Mouse (Mus musculus) CD4-positive, CD25-positive, alpha-beta regulatory T cell (primary cell): ENCODE data around the gene Rplp2. TPM values are rescaled to one million over a fixed set of nuclear protein-coding genes. Genes with fewer than 3 reads are reported as not detected.

Source experiments
- polyA plus RNA-seq: library from polyadenylated mRNA; unstranded; fragments of 100-300 nt; shearing (Covaris generic); gene quantifications from one replicate; pipeline ENCODE4 v1.2.1, GENCODE M21; 2017

Gene Rplp2
- polyA plus RNA-seq: 1,397 TPM

DNA sequence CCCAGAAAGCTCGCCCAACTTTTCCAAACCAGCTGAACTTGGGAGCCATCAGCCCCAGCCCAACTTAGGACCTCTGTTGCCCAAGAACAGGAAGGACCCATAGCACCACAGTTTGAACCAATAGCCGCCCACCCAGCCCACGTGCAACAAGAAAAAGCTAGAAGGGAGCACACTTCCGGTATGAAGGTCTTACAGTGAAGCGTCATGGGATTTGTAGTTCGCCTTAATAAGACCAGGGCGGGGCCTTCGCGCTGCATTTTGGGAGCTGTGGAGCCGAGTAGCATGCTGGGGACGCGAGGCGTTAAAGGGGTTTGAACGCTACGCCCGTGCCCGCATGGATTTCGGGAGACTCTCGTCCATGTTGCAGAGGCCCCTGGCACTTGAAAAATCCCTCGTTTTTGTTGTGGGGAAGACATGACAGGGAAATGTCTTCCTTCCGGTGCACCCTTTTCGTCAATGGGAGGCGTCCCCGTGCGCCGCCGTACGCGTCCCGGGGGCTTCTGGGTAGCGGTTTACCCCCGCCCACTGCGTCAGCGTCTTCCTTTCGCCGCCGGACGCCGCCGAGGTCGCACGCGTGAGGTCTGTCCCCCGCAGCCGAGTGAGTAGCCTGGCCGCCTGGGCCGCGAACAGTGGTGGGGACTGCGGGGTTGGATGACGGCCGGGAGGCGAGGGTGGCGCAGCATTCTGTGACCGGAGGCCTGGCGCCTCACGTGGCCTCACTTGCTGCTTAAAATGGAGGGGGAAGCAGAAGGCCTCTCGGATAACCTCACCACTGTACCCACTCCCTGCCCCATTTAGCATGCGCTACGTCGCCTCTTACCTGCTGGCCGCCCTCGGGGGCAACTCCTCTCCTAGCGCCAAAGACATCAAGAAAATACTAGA, at the start of gene Rplp2:
Gene Rplp2 (plus strand): TSS at position 261 of the 882 bp plus-strand sequence.

DNA sequence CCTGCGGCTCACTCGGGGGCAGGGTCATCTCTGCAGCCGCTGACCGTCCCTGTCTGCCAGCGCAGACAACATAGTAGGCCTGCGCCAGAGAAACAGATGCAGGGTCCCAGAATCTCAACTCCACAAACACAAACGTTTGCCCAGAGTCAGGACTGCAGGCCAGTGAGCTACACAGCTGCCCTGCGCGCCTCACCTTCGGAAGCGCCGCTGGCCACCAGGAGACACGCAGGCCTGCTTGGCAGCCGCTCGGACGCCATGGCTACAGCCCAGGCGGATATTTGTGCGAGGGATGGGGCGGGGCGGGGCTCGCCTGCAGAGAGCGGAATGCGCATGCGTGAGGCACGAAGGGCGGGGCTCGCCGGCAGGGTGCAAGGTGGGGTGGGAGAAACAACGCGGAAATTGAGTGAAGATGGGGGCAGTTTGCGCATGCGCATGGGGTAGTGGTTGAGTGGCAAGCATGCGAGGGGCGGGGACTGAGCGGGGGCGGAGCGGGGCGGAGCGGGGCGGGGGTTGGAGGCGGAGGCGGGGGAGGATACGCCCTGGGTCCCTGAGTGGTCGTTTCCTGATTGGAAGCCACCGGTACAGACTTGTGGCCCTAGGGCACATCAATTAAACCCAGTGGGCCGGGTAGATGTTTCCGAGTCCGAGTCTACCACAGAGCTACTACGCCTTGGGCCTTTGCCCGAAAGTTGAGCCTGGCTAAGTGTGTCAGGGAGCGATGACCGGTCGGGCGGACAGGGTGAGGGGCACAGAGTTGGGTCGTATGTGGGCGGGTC, 33.2 kb upstream of the Rplp2 start, which contains the start of gene Gatd1:
Gene Gatd1 (minus strand): TSS at position 328 of the 776 bp plus-strand sequence.

DNA sequence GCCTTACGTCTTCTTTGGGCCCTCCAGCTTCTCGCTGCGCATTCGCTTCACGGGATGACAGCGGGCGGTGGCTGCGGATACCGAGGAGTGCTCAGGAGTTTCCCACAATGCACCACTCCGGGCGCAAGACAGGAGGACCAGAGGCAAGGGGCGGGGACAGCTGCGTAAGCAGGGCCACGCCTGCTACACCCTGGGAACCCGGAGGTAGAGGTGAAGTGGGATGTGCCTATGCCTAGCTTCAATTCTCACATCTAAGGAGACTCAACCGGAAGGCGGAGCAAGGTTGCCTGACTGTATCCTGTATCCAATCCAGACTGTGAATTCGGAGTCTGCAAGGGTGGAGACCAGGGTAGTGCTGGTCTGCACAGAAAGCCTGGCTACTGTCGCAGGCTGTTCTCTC, 17.9 kb upstream of the Rplp2 start, which contains the start of gene Cend1:
Gene Cend1 (minus strand): TSS at position 182 of the 400 bp plus-strand sequence.

DNA sequence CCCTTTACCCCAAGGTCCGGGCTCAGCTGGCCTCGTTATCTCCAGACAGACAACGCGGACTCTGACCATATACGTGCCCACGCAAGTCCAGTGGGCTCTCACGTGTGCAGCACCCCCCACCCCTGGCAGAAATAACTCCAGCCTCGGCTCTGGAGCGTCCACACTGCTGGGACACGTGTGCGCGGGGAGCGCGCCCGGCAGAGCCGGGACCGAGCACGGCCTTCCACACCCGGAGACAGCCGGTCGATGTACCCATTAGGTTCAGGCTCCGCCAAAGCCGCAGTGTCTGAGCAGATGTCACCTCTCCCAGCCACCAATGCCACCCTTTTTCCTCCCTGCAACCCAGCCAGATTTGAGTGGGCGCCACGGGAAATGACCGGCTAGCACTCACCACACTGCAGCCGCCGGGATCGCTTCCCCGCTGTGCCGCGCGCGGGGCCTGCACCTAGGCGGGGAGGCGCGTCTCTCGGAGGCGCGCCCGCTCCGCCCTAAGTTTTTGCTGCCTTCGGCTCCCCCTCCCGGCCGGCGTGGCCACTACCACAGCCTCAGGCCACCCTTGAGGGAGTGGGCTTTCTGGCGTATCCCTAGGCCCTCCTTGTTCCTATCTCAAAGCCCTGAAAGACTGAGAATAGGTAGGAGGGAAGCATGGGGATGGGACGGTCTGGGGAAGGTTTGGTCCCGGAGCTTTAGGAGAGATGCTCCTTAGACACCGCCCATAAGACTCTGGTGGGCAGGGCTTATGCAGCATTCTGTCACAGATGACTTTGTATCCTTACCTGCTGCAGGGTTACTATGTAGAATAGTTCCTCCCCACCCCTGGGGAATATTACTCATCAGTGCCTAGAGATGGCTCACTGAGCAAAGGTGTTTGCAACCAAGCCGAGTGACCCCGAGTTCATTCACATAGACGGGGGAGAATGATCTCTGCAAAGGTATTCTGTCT, 9.7 kb upstream of the Rplp2 start, which contains the start of gene Slc25a22:
Gene Slc25a22 (minus strand): TSS at position 715 of the 943 bp plus-strand sequence.

DNA sequence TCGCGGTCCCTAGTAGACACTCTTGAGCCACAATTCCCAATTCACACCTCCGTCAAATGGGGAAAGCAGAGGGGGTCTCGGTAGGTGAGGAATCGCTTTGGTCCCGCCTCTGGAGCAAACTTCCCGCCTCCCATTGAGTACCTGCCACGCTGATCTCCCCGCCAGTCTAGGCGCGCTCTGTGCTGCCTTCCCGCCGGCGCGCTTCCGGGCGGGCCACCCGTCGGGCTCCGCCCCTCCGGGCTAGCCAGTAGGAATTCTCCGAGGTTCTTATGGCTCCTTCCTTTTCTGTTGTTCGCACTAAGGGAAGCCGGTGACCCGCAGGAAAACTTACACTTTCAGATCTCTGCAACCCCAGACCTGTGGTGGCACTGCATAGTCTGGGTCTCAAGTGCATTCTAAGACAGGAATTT, 3.3 kb upstream of the Rplp2 start, which contains the start of gene Pidd1:
Gene Pidd1 (minus strand): TSS at position 198 of the 410 bp plus-strand sequence.

DNA sequence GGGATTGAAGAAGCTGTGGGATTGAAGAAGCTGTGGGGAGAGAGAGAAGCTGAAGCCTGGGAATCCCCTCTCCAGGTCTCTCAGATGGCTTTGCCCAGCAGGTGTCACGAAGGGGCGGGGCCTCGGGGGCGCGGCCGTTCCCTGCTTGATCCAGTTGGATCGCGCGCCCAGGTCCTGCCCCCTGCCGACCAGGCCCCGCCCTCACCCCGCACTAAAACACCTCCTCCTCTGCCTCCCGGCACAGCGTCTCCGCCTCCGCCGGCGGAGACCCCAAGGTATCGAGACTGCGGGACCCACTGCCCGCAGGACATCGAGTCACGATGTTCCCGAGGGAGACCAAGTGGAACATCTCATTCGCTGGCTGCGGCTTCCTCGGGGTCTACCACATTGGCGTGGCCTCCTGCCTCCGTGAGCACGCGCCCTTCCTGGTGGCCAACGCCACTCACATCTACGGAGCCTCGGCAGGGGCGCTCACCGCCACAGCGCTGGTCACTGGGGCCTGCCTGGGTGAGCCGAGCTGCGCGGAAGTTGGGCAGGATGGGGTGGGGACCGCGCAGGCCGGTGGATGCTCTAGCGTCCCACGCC, 7.9 kb downstream of the Rplp2 start, which contains the start of gene Pnpla2:
Gene Pnpla2 (plus strand): TSS at position 232 of the 585 bp plus-strand sequence.

DNA sequence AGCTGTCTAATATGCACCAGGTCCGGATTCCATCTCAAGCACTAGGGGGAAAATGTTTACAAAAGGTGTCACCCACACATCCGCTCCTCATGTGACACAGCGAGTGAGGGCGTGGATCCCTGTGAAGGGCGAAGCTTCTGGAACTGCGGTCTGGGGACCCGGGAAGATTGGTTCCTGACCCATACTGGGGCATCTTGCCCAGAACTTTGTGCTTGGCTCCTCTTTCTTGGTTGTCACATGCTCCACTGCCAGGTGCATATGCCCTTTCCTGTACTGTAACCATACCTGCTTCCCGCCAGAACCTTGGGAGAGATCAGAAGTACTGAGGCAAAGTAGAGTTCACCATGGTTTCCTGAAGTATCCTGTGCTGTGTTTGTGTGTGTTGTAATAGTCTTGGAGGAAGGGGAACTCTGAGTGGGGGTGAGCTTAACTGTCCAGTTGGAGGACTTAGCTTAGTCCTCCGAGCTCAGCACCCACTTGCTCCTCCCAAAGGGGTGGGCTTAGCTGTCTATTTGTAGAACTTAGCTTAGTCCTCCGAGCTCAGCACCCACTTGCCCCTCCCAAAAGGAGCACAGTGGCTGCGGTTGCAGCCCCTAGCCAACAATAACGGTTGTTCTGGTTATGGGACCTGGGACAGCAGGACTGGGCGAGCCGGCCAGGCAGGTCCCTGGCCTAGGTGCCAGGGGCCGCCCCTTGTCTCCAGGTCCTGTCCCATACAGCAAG, 13.4 kb downstream of the Rplp2 start, which contains the start of gene Cracr2b:
Gene Cracr2b (plus strand): TSS at position 704 of the 723 bp plus-strand sequence.

DNA sequence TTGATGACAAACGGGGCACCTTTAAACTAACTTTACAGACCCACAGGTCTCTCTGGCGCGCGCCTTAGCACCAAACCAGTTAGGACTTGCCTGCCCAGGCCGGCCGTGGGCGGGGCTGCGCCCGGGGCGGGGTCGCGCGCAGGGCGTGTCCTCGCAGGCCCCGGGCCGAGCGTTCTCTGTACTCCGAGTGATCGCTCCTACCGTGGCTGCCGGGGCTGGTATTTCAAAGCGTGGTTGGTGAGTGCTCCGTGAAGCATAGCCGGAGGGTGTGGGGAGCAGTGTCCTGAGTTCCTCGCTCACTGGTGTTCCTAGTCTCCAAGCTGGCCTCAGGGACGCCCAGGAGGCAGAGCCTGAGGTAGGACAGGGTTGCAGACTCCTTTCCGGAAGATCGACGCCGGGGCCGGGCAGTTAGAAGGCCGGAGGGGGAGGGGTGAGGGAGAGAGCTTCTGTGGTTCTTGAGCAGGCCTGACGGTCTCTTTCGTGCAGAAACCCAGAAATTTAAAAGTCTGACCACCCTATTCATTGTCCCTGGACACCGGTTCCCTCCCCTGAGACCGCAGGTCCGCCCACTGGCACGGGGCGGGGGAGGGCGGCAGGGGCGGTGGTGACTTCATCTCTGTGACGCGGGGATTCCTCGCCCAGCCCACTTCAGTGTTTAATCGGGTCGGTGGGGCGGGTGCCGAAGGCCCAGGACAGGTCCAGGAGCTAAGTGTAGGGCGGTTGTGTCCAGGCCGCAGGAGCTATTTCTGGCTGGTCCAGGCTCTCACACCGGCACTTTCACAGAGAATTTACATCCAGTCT, 20.3 kb downstream of the Rplp2 start, which contains the start of gene Cd151:
Gene Cd151 (plus strand): TSS at position 163 of the 801 bp plus-strand sequence.

DNA sequence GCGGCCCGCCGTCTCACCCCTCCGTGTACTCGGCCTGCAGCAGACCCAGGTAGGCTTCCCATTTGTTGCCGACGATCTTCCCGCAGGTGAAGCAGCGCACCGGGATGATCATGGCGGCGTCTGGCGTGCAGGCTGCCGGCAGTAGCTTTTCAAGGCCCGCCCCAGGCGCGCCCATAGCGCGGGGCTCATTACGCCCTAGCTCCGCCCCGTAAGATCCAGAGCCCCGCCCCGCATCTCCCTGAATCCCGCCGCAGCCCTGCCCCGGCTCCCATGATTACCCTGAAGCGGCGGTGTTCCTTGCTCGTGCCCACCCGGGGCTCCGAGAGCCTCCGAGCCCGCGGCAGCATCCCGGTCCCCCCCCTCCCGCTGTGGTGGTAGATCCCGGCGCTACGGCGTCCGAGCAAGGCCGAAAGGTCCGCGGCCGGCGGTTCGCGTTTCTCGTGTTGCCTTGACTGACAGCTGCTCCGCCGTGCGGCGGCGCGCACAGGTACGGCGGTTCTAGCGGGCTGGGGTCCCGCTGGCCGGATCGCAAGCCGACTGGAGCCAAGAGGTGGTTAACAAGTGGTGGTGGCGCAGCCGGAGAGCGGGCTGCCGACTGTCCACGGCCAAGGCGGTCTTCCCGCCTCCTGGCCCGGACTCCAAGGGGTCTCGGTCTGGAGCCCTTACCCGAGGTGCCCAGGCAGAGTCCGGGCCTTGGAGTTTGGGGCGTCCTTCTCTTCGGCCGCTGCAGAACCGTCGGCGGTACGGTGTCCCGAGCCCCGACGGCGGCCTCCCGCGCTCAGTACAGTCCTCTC, 28.0 kb downstream of the Rplp2 start, which contains the start of the genes Polr2l and Tspan4:
Gene Polr2l (minus strand): TSS at position 122 of the 794 bp plus-strand sequence.
Gene Tspan4 (plus strand): TSS at position 230 of the 794 bp plus-strand sequence.

Other genes starting within 250 kb of the Rplp2 start
- 12.6 TPM for gene Lmntd2, start 233.3 kb upstream of the Rplp2 start, polyA plus RNA-seq
- gene Rassf7, start 231.5 kb upstream of the Rplp2 start, polyA plus RNA-seq: 21.9 TPM
- gene Phrf1, start 218.6 kb upstream of the Rplp2 start, polyA plus RNA-seq: 99.1 TPM
- 129 TPM for gene Irf7, start 180.9 kb upstream of the Rplp2 start, polyA plus RNA-seq
- not detected for gene Cdhr5, start 170.6 kb upstream of the Rplp2 start, polyA plus RNA-seq
- not detected for gene Sct, start 168.2 kb upstream of the Rplp2 start, polyA plus RNA-seq
- not detected for gene Drd4, start 155.4 kb upstream of the Rplp2 start, polyA plus RNA-seq
- 71.1 TPM for gene Deaf1, start 119.7 kb upstream of the Rplp2 start, polyA plus RNA-seq
- gene Tmem80, start 119.6 kb upstream of the Rplp2 start, polyA plus RNA-seq: 49.0 TPM
- gene Eps8l2, start 108.5 kb upstream of the Rplp2 start, polyA plus RNA-seq: 0.06 TPM
- gene Taldo1, start 55.2 kb upstream of the Rplp2 start, polyA plus RNA-seq: 309 TPM
- gene Gatd1, start 33.2 kb upstream of the Rplp2 start, polyA plus RNA-seq: 82.3 TPM
- gene Cend1, start 17.9 kb upstream of the Rplp2 start, polyA plus RNA-seq: 0.37 TPM
- gene Slc25a22, start 9.5 kb upstream of the Rplp2 start, polyA plus RNA-seq: 75.9 TPM
- gene Pidd1, start 3.3 kb upstream of the Rplp2 start, polyA plus RNA-seq: 12.2 TPM
- 75.2 TPM for gene Pnpla2, start 7.8 kb downstream of the Rplp2 start, polyA plus RNA-seq
- gene Cracr2b, start 13.7 kb downstream of the Rplp2 start, polyA plus RNA-seq: not detected
- 9.0 TPM for gene Cd151, start 20.0 kb downstream of the Rplp2 start, polyA plus RNA-seq
- gene Polr2l, start 27.8 kb downstream of the Rplp2 start, polyA plus RNA-seq: 28.5 TPM
- 1.9 TPM for gene Tspan4, start 27.9 kb downstream of the Rplp2 start, polyA plus RNA-seq
- 22.6 TPM for gene Chid1, start 92.5 kb downstream of the Rplp2 start, polyA plus RNA-seq
- 55.7 TPM for gene Ap2a2, start 114.8 kb downstream of the Rplp2 start, polyA plus RNA-seq
- not detected for gene Muc6, start 207.9 kb downstream of the Rplp2 start, polyA plus RNA-seq
- gene Muc2, start 243.0 kb downstream of the Rplp2 start, polyA plus RNA-seq: not detected